ENCODE assay signal across 31 mouse cellular contexts in the genomic region with DNA sequence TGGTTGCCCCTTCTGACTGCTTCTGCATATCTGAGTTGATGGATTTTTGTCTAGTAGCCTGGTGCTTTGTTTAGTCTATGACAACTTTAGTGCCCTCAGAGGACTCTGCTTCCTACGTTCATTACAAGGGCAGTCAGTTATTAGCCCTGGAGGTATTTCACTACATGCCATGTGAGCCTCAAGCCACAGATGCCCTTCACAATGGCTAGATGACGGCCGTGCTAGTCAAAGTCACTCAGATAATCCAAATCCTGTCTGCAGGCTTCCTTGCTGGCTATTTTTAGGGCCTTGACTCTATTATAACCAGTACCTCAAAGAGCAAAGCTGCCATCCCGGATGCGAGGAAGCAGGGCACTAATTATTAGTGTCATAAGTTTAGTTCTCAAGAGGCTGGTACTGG. TPM values are rescaled to one million over a fixed set of nuclear protein-coding genes. Genes with fewer than 3 reads are reported as not detected.
A peak's percentile ranks its signal among the peaks of the same experiment; 100 is the strongest.
DNase-seq lines count a peak whose midpoint lies in the region; ATAC-seq and TF ChIP-seq lines count a peak whose summit lies in the region.
"Had no signal": no experiment of that assay in that cellular context is flagged by ENCODE, and none has a peak within 500 bp of the region (broad histone marks: within the 10 kb centered on the region; RNA-seq: fewer than 3 reads in every experiment).

No protein-coding gene starts in this region.

- H3K4me2 ChIP-seq in neural tube, embryonic 11.5 days (ENCODE audit: low read depth): no peak overlapping the region
- no peak overlapping the region for H3K4me2 ChIP-seq in heart, embryonic 11.5 days
- H3K4me2 ChIP-seq in heart, embryonic 16.5 days (ENCODE audit: low read depth, low read length): no peak overlapping the region
- H3K4me2 ChIP-seq in neural tube, embryonic 15.5 days: no peak overlapping the region
- H3K4me2 ChIP-seq: forebrain, embryonic 13.5 days; liver, embryonic 13.5 days; midbrain, embryonic 12.5 days; neural tube, embryonic 12.5 days had no signal

- H3K27ac ChIP-seq in neural tube, embryonic 11.5 days (ENCODE audit: low read depth, low read length): 0 out of 2 replicates have a peak overlapping the region, but pooled peaks have one; percentile 50
- peak overlapping the region; percentile 50 for H3K27ac ChIP-seq in heart, embryonic 11.5 days (ENCODE audit: low read depth, low read length)
- H3K27ac ChIP-seq in heart, embryonic 16.5 days (ENCODE audit: low read length): peak overlapping the region; percentile 87
- H3K27ac ChIP-seq in neural tube, embryonic 15.5 days (replicated peaks): peak overlapping the region; percentile 28; the same call in 1 of the 2 replicates
- no peak overlapping the region for H3K27ac ChIP-seq in cerebellum, adult 2 months (ENCODE audit: insufficient read depth, low read length)
- H3K27ac ChIP-seq: forebrain, embryonic 13.5 days; hindbrain, embryonic 10.5 days; hindbrain, postnatal 0 days; left cerebral cortex, adult 2 months; liver, embryonic 13.5 days; midbrain, embryonic 12.5 days; neural tube, embryonic 12.5 days had no signal

- DNase-seq in neural tube, embryonic 11.5 days (ENCODE audit: low spot score): no peak
- DNase-seq in neural tube, embryonic 10.5 days (ENCODE audit: extremely low spot score, low spot score): no peak
- DNase-seq in cerebellum, adult 2 months: no peak
- DNase-seq in natural killer cell, adult 2 months (ENCODE audit: low spot score in 2 of 2): no peak
- DNase-seq: adrenal gland, postnatal 14 days; cerebellum, adult 8-10 months; cerebellum, postnatal 36 days; embryo, embryonic 11 days; gastrocnemius, postnatal 14 days; kidney, postnatal 4 days; liver, embryonic 13.5 days; lung, adult 2 months; lung, postnatal 14 days; right cerebral cortex, postnatal 14 days; spleen, adult 18-20 months had no signal

- TF ChIP-seq POLR2A in cerebellum, adult 2 months (IDR thresholded peaks at IDR 0.05; ENCODE audit: borderline replicate concordance, insufficient read depth, low read length): no peak

- 79% methylated on average over 5 of the region's 5 CpGs for WGBS in neural tube, embryonic 11.5 days
- 45% methylated on average over 5 of the region's 5 CpGs for WGBS in heart, embryonic 11.5 days (ENCODE audit: insufficient replicate concordance)
- WGBS in heart, embryonic 16.5 days: 39% methylated on average over 5 of the region's 5 CpGs
- 52% methylated on average over 5 of the region's 5 CpGs for WGBS in neural tube, embryonic 15.5 days
- WGBS in cerebellum, adult 2 months: 79% methylated on average over 5 of the region's 5 CpGs

- no peak overlapping the region for H3K9ac ChIP-seq in neural tube, embryonic 11.5 days (ENCODE audit: low read length)
- H3K9ac ChIP-seq in heart, embryonic 11.5 days (ENCODE audit: low read depth, low read length): no peak overlapping the region
- H3K9ac ChIP-seq in heart, embryonic 16.5 days (ENCODE audit: low read length): peak overlapping the region; percentile 10; the same call in 1 of the 2 replicates
- H3K9ac ChIP-seq in neural tube, embryonic 15.5 days (replicated peaks): no peak overlapping the region
- H3K9ac ChIP-seq: forebrain, embryonic 13.5 days; liver, embryonic 13.5 days; midbrain, embryonic 12.5 days; neural tube, embryonic 12.5 days had no signal

- no peak for ATAC-seq in neural tube, embryonic 11.5 days (ENCODE audit: insufficient read depth, low FRiP score, low TSS enrichment)
- no peak for ATAC-seq in heart, embryonic 11.5 days (replicated peaks; ENCODE audit: insufficient number of reproducible peaks, low FRiP score, low TSS enrichment)
- peak; percentile 76 for ATAC-seq in heart, embryonic 16.5 days (replicated peaks; ENCODE audit: extremely low read depth, insufficient read depth, low FRiP score)
- ATAC-seq in neural tube, embryonic 15.5 days (ENCODE audit: low FRiP score): no peak
- ATAC-seq in frontal cortex, adult (ENCODE audit: low TSS enrichment): no peak
- ATAC-seq: forebrain, embryonic 13.5 days; hindbrain, postnatal 0 days; intestine, embryonic 16.5 days had no signal

- TF ChIP-seq CTCF in cerebellum, adult 2 months (IDR thresholded peaks at IDR 0.05; ENCODE audit: borderline replicate concordance, insufficient read depth, low read depth, low read length): no peak

- no peak overlapping the region for H3K4me3 ChIP-seq in neural tube, embryonic 11.5 days (ENCODE audit: low read depth, low read length)
- H3K4me3 ChIP-seq in heart, embryonic 11.5 days (ENCODE audit: low read depth, low read length): no peak overlapping the region
- H3K4me3 ChIP-seq in heart, embryonic 16.5 days (ENCODE audit: low read length): no peak overlapping the region
- H3K4me3 ChIP-seq in neural tube, embryonic 15.5 days (replicated peaks): no peak overlapping the region
- H3K4me3 ChIP-seq in cerebellum, adult 2 months (replicated peaks; ENCODE audit: insufficient read depth, low read depth, low read length): no peak overlapping the region
- H3K4me3 ChIP-seq: forebrain, embryonic 13.5 days; hindbrain, embryonic 10.5 days; left cerebral cortex, adult 2 months; liver, embryonic 13.5 days; midbrain, embryonic 12.5 days; neural tube, embryonic 12.5 days had no signal

- no peaks in the 10 kb centered on the region for H3K27me3 ChIP-seq in neural tube, embryonic 11.5 days (ENCODE audit: control insufficient read depth, insufficient read depth, low read length)
- no peaks in the 10 kb centered on the region for H3K27me3 ChIP-seq in heart, embryonic 11.5 days (ENCODE audit: control insufficient read depth, insufficient read depth, low read length)
- H3K27me3 ChIP-seq in heart, embryonic 16.5 days (ENCODE audit: control insufficient read depth, insufficient read depth, low read length): no peaks in the 10 kb centered on the region
- H3K27me3 ChIP-seq in neural tube, embryonic 15.5 days (replicated peaks): no peaks in the 10 kb centered on the region
- H3K27me3 ChIP-seq in cerebellum, adult 2 months (ENCODE audit: control insufficient read depth, insufficient read depth, low read length): no peaks in the 10 kb centered on the region
- H3K27me3 ChIP-seq: forebrain, embryonic 13.5 days; liver, embryonic 13.5 days; midbrain, embryonic 12.5 days; neural tube, embryonic 12.5 days had no signal

- no peaks in the 10 kb centered on the region for H3K4me1 ChIP-seq in neural tube, embryonic 11.5 days (ENCODE audit: control insufficient read depth, insufficient read depth, low read length)
- H3K4me1 ChIP-seq in heart, embryonic 11.5 days (ENCODE audit: control insufficient read depth, insufficient read depth, low read length): peaks cover 17% of the 10 kb centered on the region
- H3K4me1 ChIP-seq in heart, embryonic 16.5 days (ENCODE audit: control insufficient read depth, insufficient read depth, low read length): peaks cover 29% of the 10 kb centered on the region
- peaks cover 12% of the 10 kb centered on the region; the same call in 1 of the 2 replicates for H3K4me1 ChIP-seq in neural tube, embryonic 15.5 days
- peaks cover 15% of the 10 kb centered on the region for H3K4me1 ChIP-seq in cerebellum, adult 2 months (ENCODE audit: control insufficient read depth, insufficient read depth, low read length)
- H3K4me1 ChIP-seq: forebrain, embryonic 13.5 days; hindbrain, embryonic 10.5 days; liver, embryonic 13.5 days; midbrain, embryonic 12.5 days; neural tube, embryonic 12.5 days had no signal

- peaks cover 14% of the 10 kb centered on the region for H3K36me3 ChIP-seq in neural tube, embryonic 11.5 days (ENCODE audit: control insufficient read depth, insufficient read depth, low read length)
- peaks cover 15% of the 10 kb centered on the region; the same call in 1 of the 2 replicates for H3K36me3 ChIP-seq in heart, embryonic 11.5 days (ENCODE audit: control insufficient read depth, insufficient read depth, low read length)
- peaks cover 19% of the 10 kb centered on the region for H3K36me3 ChIP-seq in heart, embryonic 16.5 days (ENCODE audit: control insufficient read depth, insufficient read depth)
- peaks cover 88% of the 10 kb centered on the region for H3K36me3 ChIP-seq in neural tube, embryonic 15.5 days
- H3K36me3 ChIP-seq: liver, embryonic 13.5 days had no signal

- H3K9me3 ChIP-seq in neural tube, embryonic 11.5 days (ENCODE audit: control insufficient read depth, low read length): no peaks in the 10 kb centered on the region
- no peaks in the 10 kb centered on the region for H3K9me3 ChIP-seq in heart, embryonic 11.5 days (replicated peaks; ENCODE audit: control insufficient read depth, low read length)
- no peaks in the 10 kb centered on the region for H3K9me3 ChIP-seq in heart, embryonic 16.5 days (replicated peaks; ENCODE audit: control insufficient read depth, low read length)
- H3K9me3 ChIP-seq in neural tube, embryonic 15.5 days (replicated peaks): no peaks in the 10 kb centered on the region
- H3K9me3 ChIP-seq: forebrain, embryonic 13.5 days; hindbrain, embryonic 10.5 days; liver, embryonic 13.5 days; midbrain, embryonic 12.5 days; neural tube, embryonic 12.5 days had no signal

RNA-seq across cellular contexts. Expression of a gene that starts 6.3 kb away (rescaled TPM):
- 0.54 TPM in 1 of 2 replicates, not detected in the other for polyA plus RNA-seq in neural tube, embryonic 11.5 days (2014; fragmentation: Nextera tagmentation; extraction: Ambion mirVana)
- 0.21 TPM in 1 of 2 replicates, not detected in the other for polyA plus RNA-seq in heart, embryonic 11.5 days (2014; fragmentation: Nextera tagmentation; extraction: Ambion mirVana)
- 0.20 TPM in 1 of 2 replicates, not detected in the other for polyA plus RNA-seq in heart, embryonic 16.5 days (2015; fragmentation: Nextera tagmentation; extraction: Ambion mirVana)
- 0.34 TPM in 1 of 2 replicates, not detected in the other for polyA plus RNA-seq in neural tube, embryonic 15.5 days (2015; fragmentation: Nextera tagmentation; extraction: Ambion mirVana)
- not detected in 2 replicates for polyA plus RNA-seq in cerebellum, adult 2 months (2012; rRNA removed)
- polyA plus RNA-seq: embryonic facial prominence, embryonic 14.5 days; forebrain, embryonic 13.5 days; hindbrain, embryonic 10.5 days; hindbrain, postnatal 0 days; intestine, embryonic 16.5 days; kidney, embryonic 16.5 days; limb, embryonic 14.5 days; liver, embryonic 13.5 days; lung, adult 2 months; midbrain, embryonic 12.5 days; neural tube, embryonic 12.5 days; thymus, postnatal 0 days; urinary bladder, adult 2 months had no signal

RNA-seq across cellular contexts. Expression of a gene that starts 25.3 kb away (rescaled TPM):
- polyA plus RNA-seq in neural tube, embryonic 11.5 days (2014; fragmentation: Nextera tagmentation; extraction: Ambion mirVana): 66.1 and 72.8 TPM in 2 replicates
- polyA plus RNA-seq in heart, embryonic 11.5 days (2014; fragmentation: Nextera tagmentation; extraction: Ambion mirVana): 88.5 and 102 TPM in 2 replicates
- 101 and 106 TPM in 2 replicates for polyA plus RNA-seq in heart, embryonic 16.5 days (2015; fragmentation: Nextera tagmentation; extraction: Ambion mirVana)
- 46.1 and 57.9 TPM in 2 replicates for polyA plus RNA-seq in neural tube, embryonic 15.5 days (2015; fragmentation: Nextera tagmentation; extraction: Ambion mirVana)
- 61.3 and 67.9 TPM in 2 replicates for polyA plus RNA-seq in cerebellum, adult 2 months (2012; rRNA removed)

RNA-seq across cellular contexts. Expression of a gene that starts 38.6 kb away (rescaled TPM):
- 4.9 and 5.0 TPM in 2 replicates for polyA plus RNA-seq in neural tube, embryonic 11.5 days (2014; fragmentation: Nextera tagmentation; extraction: Ambion mirVana)
- polyA plus RNA-seq in heart, embryonic 11.5 days (2014; fragmentation: Nextera tagmentation; extraction: Ambion mirVana): 6.6 and 6.7 TPM in 2 replicates
- 6.8 and 6.9 TPM in 2 replicates for polyA plus RNA-seq in heart, embryonic 16.5 days (2015; fragmentation: Nextera tagmentation; extraction: Ambion mirVana)
- 3.6 and 4.3 TPM in 2 replicates for polyA plus RNA-seq in neural tube, embryonic 15.5 days (2015; fragmentation: Nextera tagmentation; extraction: Ambion mirVana)
- 40.0 TPM in 2 replicates for polyA plus RNA-seq in cerebellum, adult 2 months (2012; rRNA removed)
